Mouse (Mus musculus) stomach, postnatal 0 days (tissue): ENCODE measurements around the gene Esrrb.

Experiments
- CTCF ChIP-seq: IDR thresholded peaks from 2 replicates; pipeline ENCODE4 v1.5.1; 2016; ENCODE audit warnings: antibody characterized with exemption, low read depth, mild to moderate bottlenecking, moderate library complexity
- EP300 ChIP-seq: optimal IDR thresholded peaks from 2 replicates; pipeline ENCODE3; 2016; ENCODE audit warnings: antibody characterized with exemption

DNA sequence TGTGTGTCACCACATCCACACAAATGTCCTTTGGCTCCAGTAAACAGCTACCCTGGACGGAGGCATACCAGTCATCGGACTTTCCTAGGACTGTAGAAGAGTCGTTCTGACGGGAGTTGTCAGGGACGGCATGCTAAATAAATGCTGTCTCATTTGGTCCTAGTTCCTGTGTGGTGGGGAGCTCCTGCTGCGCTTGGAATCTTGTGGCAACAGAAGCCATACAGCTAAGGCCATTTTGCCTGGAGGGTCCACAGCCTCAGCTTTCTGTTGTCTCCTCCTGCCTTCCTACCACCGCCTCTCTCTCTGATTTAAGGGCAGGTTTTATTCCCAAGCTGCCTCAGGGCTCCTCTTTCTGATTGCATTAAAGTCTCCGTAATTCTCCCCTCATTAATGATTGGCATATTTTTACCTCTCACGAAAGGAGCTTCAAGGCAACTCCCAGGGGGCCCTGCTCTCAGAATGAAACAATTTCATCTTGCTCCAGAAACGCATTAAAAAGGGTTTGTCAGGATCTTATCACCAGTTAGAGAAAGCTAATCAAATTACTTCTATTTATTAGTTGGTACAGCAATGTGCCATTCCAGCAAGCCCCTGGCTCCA, 26.9 kb downstream of the Esrrb start:
- no peak for TF ChIP-seq CTCF
- no peak for TF ChIP-seq EP300
